ENCODE assay signal across 25 mouse cellular contexts in the genomic region with DNA sequence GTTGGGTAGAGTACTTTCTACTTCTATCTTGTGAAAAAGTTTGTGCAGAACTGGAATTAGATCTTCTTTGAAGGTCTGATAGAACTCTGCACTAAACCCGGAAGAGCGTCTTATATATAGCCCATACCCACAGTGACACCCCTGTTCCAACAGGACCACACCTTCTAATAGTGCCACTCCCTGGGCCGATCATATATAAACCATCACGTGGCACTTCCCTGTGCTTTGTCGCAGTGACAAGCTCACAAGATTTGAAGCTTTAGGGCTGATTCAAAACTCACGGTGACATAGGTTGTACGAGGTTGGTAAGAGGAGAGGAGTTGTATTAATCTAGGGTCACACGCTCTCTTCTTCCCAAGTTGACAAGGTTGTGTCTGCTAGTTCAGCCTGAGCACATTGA. TPM values are rescaled to one million over a fixed set of nuclear protein-coding genes. Genes with fewer than 3 reads are reported as not detected.
"Had no signal": no experiment of that assay in that cellular context is flagged by ENCODE, and none has a peak within 500 bp of the region (broad histone marks: within the 10 kb centered on the region; RNA-seq: fewer than 3 reads in every experiment).

No protein-coding gene starts in this region.

RNA-seq across cellular contexts. Expression of gene Gm17364, which starts 12.2 kb away (rescaled TPM):
- polyA plus RNA-seq: heart, embryonic 10.5 days; heart, embryonic 11.5 days; heart, embryonic 12.5 days; heart, embryonic 13.5 days; heart, embryonic 14.5 days; heart, embryonic 15.5 days; heart, embryonic 16.5 days; heart, postnatal 0 days; hindbrain, embryonic 10.5 days; hindbrain, embryonic 11.5 days; hindbrain, embryonic 12.5 days; hindbrain, embryonic 13.5 days; hindbrain, embryonic 14.5 days; hindbrain, embryonic 15.5 days; hindbrain, embryonic 16.5 days; hindbrain, postnatal 0 days; inflammation-experienced regulatory T-cells, adult 6 months; intestine, embryonic 14.5 days; intestine, embryonic 16.5 days; kidney, adult 2 months; kidney, embryonic 14.5 days; kidney, embryonic 15.5 days; kidney, embryonic 16.5 days; kidney, postnatal 0 days; large intestine, adult 2 months had no signal

RNA-seq across cellular contexts. Expression of gene Elovl2, which starts 41.4 kb away (rescaled TPM):
- polyA plus RNA-seq: inflammation-experienced regulatory T-cells, adult 6 months had no signal
